Mouse (Mus musculus): Measurements from ENCODE around the gene Gm21953.
"Not testable (repeated sequence)": the region's sequence is repeated elsewhere in the genome, so short reads cannot be mapped to it uniquely, and the experiment has no call there.

Gene Gm21953

GRCm38 (mm10) chr4:42293967-42294366, at the start of gene Gm21953:
Gene Gm21953, plus strand, starts transcription at chr4:42294267.
- not testable (repeated sequence) for DNase-seq (ENCODE audit: low spot score in 2 of 2)

- DNase-seq (ENCODE audit: low spot score in 2 of 2): not testable (repeated sequence)
These were observed 38.6 kb upstream of the Gm21953 start, which contains the start of gene Ccl21b for GRCm38 (mm10) chr4:42255467-42255866. Gene Ccl21b, plus strand, starts transcription at chr4:42255767.

DNA sequence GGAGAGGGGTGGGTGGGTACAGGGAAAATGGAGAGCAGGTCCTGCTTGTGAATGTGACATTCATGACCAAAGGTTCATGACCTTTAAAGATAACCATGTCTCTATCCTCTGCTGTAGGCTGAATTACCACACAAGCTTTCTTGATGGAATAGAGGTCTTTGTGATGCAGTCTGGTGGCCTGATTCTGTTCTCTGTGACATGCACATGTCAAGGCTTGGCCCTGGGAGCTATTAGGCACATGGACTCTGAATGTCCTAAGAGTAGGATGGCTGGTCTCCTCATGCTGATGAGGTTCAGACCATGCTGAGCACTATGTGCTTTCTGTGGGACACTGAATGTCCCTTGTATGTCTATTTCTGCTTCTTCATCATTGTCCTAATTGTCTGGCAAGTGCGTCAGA, 24.0 kb downstream of the Gm21953 start, which contains the start of gene Fam205a3:
TSS of gene Fam205a3 (plus strand) at position 301 of the 400 bp plus-strand sequence.
- DNase-seq (ENCODE audit: low spot score in 2 of 2): not testable (repeated sequence)
